Mouse (Mus musculus): ENCODE results near the gene Snrpn.
A peak's percentile ranks its signal among the peaks of the same experiment; 100 is the strongest.
"Not testable (repeated sequence)": the region's sequence is repeated elsewhere in the genome, so short reads cannot be mapped to it uniquely, and the experiment has no call there.

The Snrpn gene

DNA sequence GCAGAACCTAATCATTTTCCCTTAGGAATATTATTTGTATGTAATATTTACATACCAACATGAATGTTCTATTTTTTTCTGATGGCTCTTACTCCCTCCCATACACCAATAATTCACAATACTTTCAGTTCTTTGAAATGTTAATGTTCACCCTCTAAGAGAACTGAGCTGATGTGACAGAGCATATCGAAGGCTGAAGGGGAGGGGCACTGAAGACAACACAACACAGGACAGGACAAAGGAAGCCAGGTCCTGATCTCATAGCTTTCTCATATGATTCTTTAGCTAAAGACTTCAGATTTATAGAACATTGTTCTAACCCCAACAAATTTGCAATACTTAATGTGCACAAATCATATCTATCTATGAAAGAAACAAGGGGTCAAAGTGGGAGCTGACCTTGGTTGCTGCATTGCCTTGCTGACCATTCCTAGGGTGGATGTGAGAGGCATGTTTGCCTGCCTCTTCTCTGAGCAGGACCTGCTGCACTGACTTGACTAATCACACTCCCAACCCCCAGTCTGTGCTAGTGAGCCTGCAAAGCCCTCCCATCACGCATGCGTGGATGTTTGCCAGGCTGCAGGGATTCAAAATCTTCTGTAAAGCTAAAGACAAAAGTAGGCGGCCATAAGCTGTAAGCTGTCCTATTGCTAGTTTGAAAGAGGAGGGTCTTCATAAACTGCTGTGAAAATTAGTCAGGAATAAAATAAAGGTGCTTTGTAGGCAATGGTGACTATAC is at the start of gene Snrpn:
Snrpn (minus strand) TSS at position 478 of the 739 bp plus-strand sequence.
- DNase-seq: no peak

DNA sequence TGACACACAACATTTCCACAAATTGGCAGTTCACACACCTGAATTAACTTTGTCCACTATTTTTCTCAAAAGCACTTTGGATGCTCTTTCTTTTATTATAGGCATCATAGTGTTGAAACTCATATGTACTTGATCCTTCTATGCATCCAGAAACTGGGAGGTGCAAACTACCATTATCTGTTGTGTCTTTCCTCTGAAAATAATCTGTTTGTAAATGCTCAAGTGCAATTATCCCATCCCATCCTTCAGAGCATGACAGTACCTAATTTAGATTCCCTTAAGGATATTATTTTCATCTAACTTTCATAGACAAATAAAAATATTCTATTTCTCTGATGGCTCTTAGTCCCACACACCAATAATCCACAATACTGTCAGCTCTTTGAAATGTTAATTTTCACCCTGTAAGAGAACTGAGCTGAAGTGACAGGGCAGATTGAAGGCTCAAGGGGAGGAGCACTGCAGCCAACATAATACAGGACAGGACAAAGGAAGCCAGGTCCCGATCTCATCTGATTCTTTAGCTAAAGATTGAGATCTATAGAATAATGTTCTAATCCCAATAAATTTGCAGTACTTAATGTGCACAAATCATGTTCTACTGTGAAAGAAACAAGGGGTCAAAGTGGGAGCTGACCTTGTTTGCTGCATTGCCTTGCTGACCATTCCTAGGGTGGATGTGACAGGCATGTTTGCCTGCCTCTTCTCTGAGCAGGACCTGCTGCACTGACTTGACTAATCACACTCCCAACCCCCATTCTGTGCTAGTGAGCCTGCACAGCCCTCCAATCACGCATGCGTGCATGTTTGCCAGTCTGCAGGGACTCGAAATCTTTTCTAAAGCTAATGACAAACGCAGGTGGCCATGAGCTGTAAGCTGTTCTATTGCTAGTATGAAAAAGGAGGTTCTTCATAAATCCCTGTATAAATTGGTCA is 30.5 kb upstream of the Snrpn start:
- DNase-seq: no peak

DNA sequence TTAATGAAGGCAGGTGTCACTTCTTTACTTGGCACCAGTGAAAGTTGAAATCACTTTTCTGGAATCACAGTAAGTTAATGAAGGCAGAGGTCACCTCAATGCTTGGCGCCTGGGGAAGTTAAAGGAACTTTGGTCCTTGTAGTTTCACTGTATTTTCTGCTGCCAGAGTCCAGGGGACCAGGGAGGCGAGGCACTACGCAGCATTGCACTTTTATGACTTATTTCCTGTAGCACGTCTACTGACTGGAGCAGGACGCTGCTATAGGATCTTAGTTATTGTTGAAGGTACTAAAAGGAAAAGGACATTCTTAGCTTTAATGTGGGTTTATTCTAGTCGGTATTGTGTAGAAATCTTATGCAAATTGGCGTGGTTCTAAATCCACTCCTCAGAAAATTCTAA is 14.7 kb downstream of the Snrpn start:
- no peak for DNase-seq

DNA sequence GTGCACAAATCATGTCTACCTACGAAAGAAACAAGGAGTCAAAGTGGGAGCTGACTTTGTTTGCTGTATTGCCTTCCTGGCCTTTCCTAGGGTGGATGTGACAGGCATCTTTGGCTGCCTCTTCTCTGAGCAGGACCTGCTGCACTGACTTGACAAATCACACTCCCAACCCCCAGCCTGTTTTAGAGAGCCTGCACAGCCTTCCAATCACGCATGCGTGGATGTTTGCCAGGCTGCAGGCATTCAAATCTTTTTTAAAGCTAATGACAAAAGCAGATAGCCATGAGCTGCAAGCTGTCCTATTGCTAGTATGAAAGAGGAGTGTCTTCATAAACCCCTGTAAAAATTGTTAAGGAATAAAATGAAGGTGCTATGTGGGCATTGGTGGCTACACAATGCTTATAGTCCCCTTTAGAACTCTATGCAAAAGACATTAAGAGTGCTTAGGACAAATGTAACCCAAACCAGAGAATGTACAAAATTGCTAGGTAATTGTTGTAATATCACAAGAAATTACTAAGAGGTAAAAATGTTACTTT is 16.9 kb downstream of the Snrpn start:
- DNase-seq: not testable (repeated sequence)

DNA sequence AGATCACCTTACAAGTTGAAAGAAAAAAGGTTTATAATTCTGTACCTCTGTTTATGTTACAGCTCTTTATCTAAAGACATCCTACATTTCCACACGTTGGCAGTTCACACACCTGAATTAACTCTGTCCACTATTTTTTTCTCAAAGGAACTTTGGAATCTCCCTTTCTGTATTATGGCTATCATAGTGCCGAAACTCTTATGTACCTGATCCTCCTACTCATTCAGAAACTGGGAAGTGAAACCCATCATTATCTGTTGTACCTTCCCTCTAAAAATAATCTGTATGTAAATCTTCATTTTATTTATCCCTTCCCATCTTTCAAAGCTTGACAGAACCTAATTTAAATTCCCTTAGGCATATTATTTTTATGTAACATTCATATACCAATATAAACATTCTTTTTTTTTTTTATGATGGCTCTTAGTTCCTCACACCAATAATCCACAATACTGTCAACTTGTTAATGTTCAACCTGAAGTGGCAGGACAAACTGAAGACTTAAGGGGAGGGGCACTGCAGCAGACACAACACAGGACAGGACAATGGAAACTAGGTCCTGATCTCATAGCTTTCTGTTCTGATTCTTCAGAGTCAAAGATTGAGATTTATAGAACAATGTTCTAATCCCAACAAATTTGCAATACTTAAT is 17.5 kb downstream of the Snrpn start:
- no peak for DNase-seq

DNA sequence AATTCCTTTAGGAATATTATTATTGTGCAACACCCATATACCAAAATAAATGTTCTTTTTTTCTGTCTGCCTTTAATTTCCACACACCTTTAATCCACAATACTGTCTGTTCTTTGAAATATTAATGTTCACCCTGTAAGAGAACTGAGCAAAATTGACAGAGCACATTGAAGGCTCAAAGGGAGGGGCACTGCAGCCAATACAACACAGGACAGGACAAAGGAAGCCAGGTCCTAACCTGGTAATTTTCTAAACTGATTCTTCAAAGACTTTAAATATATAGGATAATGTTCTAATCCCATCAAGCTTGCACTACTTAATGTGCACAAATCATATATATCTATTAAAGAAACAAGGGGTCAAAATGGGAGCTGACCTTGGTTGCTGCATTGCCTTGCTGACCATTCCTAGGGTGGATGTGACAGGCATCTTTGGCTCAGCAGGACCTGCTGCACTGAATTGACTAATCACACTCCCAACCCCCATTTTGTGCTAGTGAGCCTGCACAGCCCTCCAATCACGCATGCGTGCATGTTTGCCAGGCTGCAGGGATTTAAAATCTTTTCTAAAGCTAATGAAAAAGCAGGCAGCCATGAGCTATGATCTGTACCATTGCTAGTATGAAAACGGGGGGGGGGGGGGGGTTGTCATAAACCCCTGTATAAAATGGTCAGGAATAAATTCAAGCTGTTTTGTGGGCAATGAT is 42.7 kb downstream of the Snrpn start:
- DNase-seq: no peak

DNA sequence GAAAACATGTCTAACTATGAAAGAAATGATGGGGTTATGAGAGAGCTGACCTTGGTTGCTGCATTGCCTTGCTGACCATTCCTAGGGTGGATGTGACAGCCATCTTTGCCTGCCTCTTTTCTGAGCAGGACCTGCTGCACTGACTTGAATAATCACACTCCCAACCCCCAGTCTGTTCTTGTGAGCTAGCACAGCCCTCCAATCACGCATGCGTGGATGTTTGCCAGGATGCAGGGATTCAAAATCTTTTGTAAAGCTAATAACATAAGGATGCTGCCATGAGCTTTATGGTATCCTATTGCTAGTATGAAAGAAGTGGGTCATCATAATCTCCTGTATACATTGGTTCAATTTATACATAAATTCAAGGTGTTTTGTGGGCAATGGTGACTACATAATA is 63.7 kb downstream of the Snrpn start:
- no peak for DNase-seq

DNA sequence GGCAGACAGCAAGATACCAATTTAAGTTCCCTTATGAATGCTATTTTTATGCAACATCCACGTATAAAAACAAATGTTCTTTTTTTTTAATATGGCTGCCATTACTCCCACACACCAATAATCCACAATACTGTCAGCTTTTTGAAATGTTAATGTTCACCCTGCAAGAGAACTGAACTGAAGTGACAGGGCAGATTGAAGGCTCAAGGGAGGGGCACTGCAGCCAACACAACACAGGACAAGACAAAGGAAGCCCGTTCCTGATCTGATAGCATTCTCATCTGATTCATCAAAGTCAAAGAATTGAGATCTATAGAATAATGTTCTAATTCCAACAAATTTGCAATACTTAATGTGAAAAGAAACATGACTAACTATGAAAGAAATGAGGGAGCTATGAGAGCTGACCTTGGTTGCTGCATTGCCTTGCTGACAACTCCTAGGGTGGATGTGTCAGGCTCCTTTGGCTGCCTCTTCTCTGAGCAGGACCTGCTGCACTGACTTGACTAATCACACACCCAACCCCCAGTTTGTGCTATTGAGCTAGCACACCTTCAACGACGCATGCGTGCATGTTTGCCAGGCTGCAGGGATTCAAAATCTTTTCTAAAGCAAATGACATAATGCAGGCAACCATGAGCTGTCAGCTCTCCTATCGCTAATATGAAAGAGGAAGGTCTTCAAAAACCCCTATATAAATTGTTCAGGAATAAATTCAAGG is 92.4 kb downstream of the Snrpn start:
- DNase-seq: no peak

DNA sequence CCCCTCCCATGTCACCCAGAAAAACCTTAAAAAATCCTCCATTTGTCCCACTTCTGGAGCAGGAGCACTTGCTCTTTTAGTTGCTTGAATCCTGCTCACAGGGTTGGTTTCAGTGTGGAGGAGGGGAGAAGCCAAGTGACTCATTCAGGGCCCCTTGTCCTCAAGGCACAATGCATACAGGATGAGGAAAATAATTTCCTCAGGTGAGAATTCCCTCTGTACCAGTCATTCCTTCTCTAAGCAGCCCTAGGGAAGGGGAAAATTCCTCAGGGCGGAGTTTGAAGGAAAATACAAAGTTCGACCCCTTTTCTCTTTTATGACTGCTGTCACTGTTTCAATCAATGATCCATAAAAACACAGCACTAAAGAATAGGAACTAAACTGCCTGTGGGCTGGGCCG is 126.8 kb downstream of the Snrpn start:
- DNase-seq: no peak

DNA sequence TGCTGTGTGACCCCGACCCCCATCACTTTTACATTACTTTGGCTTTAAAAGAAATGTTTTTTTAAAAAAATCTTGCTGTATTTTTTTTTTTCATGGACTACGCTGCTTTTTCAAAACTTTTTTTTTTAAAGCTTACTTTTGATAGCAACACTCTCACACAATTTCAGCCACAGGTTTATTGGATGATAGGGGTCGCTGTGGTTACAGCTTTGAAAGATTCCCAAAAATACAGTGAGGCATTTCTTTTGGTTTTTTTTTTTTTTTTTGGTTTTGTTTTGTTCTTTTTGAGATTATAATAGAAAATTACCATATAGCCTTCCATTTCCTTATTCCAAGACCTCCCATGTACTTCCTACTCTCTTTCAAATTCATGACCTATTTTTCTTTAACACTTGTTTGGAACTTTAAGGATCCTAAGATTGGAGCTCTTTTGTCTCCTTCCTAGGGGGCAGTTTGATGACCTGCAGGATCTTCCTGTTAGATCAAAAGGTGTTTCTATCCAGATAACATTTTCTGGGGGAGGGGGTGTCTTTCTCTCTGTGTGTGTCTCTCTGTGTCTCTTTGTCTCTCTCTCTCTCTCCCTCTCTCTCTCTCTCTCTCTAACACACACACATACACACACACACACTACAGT is 132.2 kb downstream of the Snrpn start:
- DNase-seq: no peak

DNA sequence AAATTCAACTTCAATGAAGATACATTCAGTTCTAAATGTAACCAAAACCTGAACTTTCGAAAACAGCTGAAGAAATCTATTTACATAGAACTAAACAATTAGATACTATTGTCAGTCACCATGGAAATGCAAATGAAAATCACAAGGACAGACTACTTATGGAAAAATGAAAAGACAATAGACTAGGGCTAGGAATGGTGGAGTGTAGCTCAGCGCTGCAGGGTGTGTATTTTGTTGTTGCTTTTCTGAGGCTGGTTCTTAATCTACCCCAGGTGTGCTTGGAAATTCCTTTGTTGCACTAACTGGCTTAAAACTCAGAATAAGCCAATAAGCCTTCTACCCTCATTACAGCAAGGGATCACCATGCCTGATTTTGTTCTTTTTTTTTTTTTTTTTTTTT is 133.8 kb downstream of the Snrpn start:
- no peak for DNase-seq

DNA sequence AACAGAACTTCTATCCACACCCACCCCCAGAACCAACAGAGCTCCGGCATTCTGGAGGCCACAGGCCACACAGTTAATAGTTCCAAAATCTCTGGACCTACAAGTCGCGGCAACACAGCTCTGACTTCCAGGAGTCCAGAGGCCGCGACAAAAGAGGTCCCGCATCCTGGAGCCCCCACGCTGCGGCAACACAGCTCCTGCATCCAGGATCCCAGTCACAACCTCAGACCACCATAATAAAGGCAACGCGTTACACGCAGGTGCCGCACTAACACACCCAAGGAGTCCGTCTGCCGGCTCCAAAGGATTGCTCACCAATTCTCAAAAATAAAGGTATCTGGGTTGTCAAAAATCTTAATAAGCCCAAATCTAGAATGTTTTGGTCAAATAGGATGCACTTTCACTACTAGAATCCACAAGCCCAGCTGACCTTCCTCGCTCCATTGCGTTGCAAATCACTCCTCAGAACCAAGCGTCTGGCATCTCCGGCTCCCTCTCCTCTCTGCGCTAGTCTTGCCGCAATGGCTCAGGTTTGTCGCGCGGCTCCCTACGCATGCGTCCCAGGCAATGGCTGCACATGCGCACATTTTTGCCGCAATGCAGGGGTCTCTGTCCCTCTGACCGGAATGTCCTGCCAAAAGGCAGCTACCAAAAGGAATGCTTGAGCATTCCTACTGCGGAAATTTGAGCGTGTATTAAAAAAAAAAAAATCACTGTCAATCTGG is 135.3 kb downstream of the Snrpn start, which contains the start of the genes Snurf and Gm38393:
Snurf (minus strand) TSS at position 444 of the 725 bp plus-strand sequence.
Gm38393 (minus strand) TSS at position 459 of the 725 bp plus-strand sequence.
- DNase-seq: peak; percentile 21

DNA sequence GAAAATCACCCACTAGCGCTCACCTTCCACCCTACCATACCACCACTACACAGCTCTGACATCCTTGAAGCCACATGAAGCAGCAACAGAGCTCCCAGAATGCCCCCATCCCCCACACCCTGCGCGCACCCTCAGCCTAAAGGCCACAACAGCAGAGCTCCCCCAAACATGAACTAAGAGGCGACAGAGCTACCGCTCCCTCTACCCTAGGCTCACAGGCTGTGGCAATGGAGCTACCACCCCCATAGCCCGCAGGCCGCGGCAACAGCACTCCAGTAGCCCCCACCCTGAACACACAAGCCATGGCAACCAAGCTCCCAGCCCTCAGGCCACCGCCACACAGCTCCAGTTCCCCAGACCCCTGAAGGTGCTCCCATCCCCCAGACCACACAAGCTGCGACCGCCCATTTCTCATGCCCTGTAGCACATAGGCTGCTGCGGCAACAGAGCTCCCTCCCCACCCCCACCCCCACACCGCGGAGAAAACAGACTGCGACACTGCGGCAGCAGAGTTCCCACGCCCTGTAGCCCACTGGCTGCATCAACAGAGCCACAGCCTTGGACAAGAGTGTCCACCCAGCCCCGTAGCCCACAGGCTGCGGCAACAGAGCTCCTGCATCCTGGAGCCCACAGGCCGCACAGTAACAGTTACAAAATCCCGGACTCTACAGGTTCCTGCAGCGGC is 136.0 kb downstream of the Snrpn start:
- peak; percentile 22 for DNase-seq

DNA sequence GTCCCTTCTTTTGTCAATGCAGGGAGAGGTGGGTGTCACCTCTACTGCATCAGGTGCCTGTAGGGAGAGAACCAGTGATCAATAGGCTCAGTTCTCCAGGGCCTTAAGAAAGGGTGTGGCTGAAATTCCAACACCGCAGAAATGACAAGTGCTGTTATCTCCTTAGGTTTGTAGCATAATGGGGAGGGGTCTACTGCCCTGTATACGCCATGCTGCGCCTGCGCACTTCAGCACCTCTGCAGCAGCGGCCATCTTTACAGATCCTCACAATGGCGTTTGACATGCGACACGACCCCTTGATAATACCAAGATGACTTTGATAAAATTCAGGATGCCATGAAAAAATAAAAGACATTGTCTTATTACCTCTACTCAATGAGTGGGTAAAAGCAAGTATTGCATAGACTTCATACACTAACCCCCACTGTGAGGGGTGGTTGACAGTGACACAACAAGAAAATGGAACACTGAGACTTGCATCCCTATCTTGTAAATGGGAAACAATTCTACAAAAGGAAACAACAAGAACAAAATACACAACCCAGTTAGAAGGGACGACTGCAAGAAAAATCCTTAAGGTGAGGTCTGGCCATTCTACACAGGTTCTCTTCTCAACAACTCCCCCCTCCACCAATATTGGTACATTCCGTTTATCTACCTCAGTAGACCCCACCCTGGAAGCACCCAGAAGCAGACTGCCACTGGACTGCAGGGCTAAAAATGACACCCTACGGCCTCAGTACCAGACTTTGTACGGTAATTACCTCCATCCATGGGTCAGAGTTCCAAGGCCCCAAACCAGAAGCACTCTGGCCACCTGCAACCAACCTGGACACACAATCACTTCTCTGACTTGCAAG is 136.8 kb downstream of the Snrpn start:
- no peak for DNase-seq

DNA sequence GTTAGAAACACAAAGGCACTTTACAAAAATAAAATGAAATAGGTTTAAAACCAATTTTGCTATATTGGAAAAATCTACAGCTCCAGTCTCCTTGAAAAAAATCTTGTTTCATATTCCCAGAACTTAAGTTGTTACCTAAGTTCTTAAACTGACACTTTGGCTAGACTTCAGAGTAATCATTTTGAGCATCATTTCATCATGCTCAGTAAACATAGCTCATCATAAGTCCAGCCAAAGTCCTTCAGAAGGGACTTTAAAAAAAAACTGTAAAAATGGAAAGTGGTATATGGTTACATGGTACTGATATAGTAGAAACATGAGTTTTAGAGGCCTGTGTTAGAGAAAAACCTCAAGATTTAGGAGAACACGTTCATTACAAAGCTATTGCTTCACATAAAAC is 161.4 kb downstream of the Snrpn start:
- DNase-seq: no peak

All from thymus, postnatal 14 days (tissue).